Mouse (Mus musculus): ENCODE measurements around the gene Edn2.
A peak's percentile ranks its signal among the peaks of the same experiment; 100 is the strongest.

Edn2 gene

DNA sequence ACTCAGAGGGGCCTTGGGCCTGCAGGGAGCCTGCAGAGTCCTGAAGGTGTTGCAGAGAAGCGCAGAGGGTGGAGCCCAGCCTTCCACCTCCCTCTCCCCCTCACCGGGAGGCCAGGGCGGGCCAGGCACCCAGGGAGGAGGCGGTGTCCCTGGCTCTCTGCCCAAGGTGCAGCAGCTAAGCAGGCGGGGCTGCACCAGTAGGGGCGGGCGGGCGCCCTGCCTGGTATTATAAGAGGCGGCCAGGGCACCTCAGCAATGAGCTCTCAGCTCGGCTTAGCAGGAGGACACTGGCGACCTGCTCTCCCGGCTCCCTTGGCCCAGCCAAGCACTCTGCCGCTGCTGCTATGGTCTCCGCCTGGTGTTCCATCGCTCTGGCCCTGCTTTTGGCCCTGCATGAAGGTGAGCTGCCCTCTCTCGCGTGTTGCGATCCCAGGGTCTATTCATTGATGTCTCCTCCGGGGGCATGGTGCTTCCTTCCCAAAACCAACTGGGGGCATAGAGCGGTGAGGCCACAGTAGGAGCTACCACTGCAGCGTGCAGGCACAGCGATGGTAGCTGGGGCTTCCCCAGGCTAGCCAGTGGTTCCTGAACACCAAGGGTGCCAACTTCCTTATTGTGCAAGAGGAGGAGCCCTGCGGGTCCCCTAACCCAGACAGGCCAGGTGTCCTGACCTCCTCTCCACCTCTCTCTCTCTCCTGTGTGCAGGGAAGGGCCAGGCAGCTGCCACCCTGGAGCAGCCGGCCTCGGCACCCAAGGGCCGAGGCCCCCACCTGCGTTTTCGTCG lies at the start of gene Edn2:
Gene Edn2 (plus strand): TSS at position 41 of the 784 bp plus-strand sequence.
- DNase-seq (ENCODE audit: low spot score): peak; percentile 87

DNA sequence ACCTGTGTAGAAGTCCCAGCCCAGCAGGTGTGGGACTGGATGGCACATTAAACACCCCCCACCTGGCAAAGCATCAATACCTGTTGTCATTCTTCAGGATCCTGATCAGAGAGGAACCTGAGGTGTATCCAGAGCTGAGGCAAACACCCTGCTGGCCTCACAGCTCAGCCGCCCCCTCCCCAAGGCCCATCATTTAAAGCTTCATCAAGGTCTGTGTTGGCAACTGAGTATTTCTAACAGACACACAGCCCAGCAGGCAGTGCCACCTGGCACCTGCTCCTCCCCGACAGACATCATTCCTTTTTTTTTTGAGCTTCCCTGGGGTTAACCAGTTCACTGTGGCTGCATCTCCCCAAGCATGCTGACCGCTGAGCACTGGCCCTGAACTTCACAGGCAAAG lies 45.5 kb upstream of the Edn2 start:
- no peak for DNase-seq (ENCODE audit: low spot score)

DNA sequence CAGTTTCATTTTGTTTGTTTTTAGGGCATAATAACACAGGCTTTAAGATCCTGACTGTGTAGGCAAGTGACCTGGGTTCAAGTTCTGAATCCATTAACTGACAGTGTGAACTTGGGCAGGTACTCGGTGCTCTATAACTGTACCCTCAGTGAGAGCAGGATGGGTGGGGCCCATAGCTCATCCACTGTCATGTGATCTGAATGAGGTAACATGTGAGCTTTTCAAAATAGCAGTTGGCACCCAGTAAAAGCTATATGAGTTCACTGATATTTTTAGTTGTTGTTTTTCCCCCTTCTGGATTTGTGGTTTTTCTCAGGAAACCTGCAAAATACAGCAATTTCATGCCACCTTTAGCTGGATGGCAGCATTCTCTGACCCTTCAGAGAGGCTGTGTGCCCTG lies 44.7 kb upstream of the Edn2 start:
- no peak for DNase-seq (ENCODE audit: low spot score)

DNA sequence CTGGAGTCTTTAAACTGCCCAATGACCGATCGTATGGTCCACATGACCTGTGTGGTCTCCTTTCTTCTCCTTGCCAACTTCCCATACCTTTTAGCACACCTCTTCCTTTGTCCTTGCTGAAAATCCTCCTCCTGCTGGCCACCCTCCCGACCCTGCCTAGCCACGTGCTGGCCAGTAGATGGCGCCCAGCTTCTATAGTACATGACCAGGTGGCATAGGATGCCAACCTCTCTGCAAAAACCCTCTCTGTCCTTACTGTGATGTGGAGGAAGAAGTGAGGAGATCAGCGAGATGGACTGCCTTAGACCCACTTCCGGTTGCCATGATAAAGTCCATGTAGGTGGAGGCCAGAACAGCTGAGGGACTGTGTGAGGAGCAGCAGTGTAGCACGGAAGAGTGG lies 40.7 kb upstream of the Edn2 start:
- DNase-seq (ENCODE audit: low spot score): no peak

- no peak for DNase-seq (ENCODE audit: low spot score)
These were observed 36.4 kb upstream of the Edn2 start for GRCm38 (mm10) chr4:120124656-120125055.

GRCm38 (mm10) chr4:120126047-120126446 lies 35.0 kb upstream of the Edn2 start:
- no peak for DNase-seq (ENCODE audit: low spot score)

DNA sequence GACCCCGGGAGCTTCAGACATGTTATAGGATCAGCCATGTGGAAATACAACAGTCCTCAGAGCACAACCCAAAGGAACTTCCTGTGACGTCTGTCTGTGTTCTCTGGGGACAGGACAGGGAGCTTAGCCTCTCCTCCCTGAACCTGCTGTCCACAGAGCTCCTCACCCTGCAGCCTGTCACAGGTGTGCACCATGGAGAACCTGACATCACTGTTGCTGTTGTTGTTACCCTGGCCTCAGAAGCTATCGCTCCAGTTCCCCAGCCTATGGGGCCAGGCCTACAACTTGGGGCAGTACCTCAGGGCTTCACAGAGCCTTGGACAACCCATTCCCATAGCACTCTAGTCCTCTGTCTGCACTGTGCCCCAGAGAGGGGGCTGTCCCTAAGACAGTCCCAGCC lies 33.7 kb upstream of the Edn2 start:
- DNase-seq (ENCODE audit: low spot score): no peak

GRCm38 (mm10) chr4:120128033-120128432 lies 33.0 kb upstream of the Edn2 start:
- DNase-seq (ENCODE audit: low spot score): peak; percentile 69

- no peak for DNase-seq (ENCODE audit: low spot score)
These were observed 31.6 kb upstream of the Edn2 start for GRCm38 (mm10) chr4:120129233-120129885.

DNA sequence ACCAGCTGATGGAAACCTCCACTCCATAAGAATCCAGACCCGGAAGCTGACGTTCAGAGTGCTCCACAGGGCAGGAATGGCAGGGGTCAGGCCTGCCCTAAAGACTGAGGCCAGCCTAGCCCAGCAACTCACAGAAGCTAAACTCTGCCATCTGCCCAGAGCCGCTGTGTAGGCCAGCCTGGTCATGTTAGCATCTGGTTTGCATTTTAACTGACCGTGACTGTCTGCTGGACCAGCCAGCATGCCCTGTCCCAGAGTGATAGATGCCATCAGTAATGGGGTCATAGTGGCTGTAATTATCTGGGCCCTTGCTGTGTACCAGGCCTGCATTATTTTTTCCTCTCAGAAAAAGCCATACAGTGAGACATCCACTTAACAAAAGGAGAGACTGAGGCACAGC lies 30.1 kb upstream of the Edn2 start:
- DNase-seq (ENCODE audit: low spot score): no peak

DNA sequence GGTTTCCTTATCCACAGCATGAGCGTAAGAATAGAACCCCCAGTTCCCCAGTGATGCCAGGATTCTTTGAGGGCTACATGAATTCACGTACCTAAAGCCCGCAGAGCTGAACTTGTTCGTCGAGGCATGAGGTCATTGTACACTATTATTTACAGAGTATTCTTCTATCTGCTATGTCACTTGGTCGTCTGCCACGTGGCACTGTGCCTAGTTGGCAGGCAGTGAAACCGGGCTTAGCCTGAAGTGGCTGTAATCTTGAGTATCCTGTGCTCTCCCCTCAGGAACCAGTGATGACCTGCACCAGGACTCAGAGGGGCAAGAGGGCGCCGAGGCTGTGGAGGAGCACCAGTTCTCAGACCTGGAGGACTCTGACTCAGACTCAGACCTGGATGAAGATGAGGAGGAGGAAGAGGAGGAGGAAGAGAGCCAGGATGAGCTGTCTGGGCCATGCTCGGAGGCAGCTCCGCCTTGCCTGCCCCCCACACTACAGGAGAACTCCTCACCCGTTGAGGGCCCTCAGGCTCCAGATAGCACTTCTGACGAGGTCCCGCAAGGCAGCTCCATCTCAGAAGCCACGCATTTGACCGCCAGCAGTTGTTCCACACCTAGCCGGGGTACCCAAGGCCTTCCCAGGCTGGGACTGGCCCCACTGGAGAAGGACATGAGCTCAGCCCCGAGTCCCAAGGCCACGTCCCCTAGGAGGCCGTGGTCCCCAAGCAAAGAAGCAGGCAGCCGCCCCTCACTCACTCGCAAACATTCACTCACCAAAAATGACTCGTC lies 29.4 kb upstream of the Edn2 start:
- DNase-seq (ENCODE audit: low spot score): peak; percentile 77

DNA sequence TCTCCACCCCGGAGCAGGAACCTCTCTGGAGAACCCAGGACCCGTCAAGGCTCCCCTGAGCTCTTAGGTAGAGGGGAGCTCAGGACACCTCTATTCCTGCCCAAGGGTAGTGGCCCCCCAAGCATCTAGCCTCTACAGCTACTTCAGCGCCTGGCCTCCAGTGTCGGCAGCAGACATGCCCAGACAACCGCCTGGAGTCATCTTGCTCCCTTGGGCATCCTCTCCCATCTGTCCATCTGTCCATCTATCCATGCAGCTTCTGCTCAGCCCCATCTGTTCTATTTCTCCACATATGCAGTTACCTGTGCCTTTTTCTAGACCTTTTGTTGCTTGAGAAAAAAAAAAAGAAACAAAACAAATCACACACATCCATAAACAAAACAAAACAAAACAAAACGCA lies 26.8 kb upstream of the Edn2 start:
- DNase-seq (ENCODE audit: low spot score): no peak

GRCm38 (mm10) chr4:120141810-120142209 lies 19.2 kb upstream of the Edn2 start:
- no peak for DNase-seq (ENCODE audit: low spot score)

GRCm38 (mm10) chr4:120142905-120143304 lies 18.1 kb upstream of the Edn2 start:
- no peak for DNase-seq (ENCODE audit: low spot score)

GRCm38 (mm10) chr4:120144343-120144742 lies 16.7 kb upstream of the Edn2 start:
- DNase-seq (ENCODE audit: low spot score): no peak

GRCm38 (mm10) chr4:120145931-120146330 lies 15.1 kb upstream of the Edn2 start:
- DNase-seq (ENCODE audit: low spot score): no peak

DNA sequence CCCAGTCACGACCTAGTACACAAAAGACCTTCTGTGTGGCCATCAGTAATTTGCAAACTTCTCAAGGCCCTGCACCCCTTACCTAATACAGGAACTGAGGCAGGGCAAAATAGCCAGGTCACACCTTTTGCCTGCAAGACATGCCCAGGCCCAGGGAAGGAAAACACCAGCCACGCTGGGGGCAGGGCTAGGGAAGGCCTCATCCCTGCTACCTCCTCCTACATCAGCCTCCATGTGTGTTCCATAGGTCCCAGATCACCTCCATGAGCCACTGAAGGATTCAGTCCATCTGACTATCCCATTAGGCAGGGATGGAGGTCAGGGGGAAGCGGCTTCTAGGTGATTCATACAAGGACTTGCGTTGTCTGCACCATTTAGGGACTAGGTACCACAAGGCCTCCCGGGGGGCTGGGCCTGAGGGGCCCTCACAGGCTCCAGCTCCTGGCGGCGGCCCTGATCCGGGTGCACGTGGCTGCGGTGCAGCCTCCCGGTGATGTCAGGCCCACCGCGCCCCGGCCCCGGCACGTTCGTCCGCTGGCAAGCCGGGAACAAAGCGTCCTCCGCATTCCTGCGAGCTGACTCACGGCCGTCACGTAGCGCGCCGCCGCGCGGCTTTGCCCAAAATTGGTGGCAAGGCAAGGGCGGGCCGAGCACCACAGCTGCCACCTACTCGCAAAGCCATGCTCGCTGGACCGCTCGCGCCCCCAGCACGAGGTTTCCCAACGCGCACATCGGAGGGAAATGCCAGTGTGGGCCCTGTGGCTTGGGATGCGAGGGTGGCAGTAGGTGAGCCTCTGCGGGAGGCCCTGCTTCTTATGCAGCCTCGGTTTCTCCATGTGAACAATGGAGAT lies 12.5 kb upstream of the Edn2 start:
- DNase-seq (ENCODE audit: low spot score): peak; percentile 81

- no peak for DNase-seq (ENCODE audit: low spot score)
These were observed 11.9 kb upstream of the Edn2 start for GRCm38 (mm10) chr4:120149142-120149524.

DNA sequence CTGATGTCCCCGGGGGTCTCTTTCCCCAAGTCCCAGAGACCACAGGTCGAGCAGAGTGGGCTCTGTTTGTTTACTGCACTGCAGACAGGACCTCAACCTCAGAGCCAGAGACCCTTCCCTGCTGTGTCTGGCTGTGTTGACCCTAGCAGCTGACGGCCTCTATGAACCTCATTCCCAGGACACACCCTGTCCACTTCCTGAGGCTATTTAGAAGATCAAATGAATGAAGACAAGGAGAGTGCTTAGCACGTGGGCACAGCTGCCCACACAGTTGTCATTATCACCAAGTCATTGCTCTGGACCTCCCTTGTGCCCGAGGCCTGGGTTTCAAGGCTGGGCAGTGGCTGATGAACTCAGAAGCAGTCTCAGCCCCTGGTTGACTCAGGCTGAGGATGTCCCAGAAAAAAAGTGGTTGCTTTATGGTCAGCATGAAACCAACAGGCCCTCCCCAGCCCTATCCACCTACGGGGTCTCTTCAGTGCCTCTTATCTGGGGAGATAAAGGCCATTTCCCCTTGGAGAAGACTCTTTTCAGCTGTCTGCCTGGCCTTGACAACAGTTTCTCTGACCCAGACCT lies 10.6 kb upstream of the Edn2 start:
- DNase-seq (ENCODE audit: low spot score): no peak

DNA sequence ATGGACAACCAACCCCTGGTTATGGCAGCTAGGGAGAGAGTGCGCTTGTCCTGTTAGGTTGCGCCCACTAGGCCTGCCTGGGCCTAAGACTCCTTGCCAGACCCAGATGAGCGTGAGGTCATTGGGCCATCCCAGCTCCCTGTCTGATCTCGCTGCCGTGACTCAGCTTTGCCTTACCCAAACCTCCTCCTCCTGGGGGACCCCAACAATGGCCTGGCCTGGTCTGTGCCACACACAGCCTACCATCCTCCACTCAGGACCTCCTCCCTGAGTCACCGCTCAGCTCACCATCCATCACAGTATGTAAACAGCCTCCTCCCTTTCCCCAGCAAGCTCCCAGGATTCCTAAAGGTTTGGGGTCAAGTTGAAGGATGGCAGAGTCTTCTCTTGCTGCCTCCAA lies 9.1 kb upstream of the Edn2 start:
- no peak for DNase-seq (ENCODE audit: low spot score)

DNA sequence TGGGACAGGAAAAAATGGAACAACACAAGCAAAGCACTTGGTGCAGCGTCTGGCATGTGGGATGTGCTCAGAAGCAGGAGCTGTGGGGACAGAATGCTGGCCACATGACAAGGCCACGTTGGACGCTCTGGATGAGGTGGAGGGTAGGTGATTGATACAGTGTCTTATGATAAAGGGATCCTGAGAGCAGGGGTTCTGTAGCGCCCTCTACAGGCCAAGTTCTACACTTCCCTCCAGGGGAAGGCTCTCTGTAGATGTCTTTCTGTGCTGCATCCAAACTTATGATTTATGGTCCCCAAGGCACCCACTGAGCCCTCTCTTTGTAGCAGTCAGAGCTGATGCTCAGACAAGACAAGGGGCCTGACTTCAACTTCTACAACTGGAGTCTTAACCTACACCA lies 8.4 kb upstream of the Edn2 start:
- no peak for DNase-seq (ENCODE audit: low spot score)

GRCm38 (mm10) chr4:120153736-120154135 lies 7.3 kb upstream of the Edn2 start:
- DNase-seq (ENCODE audit: low spot score): no peak

Data from ovary, adult 18-20 months (tissue).